Mouse (Mus musculus): ENCODE results near the gene Gphn.

Gphn gene

DNA sequence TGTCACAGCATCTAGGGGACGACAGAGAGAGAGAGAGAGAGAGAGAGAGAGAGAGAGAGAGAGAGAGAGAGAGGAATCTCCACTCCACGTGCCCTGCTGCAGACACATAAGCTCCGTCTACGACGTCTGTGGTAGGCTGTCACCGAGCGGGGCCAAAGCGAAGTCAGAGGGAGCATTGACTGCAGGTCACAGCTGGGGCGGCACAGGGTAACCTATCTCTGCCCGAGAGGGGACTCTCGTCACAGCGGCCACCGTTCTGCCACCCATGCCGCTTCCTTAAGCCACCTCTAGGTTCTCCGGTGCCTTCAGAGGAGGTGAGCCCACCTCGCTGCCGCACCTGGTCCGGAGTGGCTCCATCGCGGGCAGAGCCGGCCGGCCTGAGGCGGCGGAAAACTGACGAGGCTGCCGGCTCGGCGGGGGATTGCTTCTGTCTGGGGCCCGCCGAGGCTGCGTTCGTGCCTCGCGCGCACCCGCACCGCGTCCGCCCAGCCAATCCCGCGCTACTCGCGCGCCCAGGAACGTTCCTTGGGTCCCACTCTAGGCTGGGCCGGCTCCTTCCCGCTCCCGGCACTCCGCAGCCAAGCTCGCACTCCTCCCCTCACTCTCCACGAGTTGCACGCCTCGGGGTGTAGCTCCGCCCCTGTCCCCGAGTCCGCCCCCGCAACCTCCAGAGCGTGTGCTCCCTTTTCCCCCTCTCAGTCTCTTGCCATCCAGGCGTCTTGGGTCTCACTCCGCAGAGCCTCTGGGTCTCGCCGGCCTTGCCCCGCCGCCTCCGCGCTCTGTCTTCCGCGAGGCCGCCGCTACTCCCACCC, at the start of gene Gphn:
Gphn (plus strand) TSS at position 673 of the 812 bp plus-strand sequence.
- DNase-seq (ENCODE audit: low spot score), result peak; percentile 77

DNA sequence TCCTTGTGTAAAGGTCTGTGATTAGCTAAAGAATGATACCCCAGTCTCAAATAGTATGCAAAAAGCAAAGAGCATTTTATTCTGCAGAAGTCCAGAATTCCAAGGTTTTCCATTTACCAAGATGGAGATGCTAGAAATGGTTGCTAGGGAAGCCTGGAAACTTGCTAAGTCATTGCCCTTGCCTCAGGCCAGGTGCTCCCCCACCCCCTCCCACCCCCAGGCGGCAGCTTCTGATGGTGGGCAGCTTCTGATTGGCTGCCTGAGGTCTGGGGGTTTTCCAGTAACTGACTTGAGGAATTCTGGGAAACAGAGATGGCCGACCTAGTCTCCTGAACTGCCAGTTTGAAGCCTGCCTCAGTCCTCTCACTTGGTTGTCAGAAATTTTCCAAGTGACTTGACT, 44.7 kb upstream of the Gphn start:
- no peak for DNase-seq (ENCODE audit: low spot score)

DNA sequence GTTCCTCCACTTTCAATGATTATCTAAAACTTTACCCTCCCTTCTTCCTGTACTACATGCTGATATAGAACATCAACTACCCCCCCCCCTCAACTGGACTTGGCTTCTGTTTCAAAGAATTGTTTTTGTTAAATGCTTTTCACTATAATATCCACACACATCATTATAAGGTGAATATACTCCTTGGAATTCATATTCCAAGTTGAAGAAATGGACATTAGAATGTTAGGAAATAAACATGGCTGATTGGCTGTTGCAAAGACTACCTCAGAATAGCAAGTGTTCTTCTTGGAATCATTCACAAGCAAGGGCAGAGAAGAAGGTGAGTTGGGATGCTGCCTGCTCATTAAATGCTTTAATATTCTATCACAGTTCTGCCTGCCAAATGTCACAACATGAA, 32.2 kb upstream of the Gphn start, which contains the start of gene Gm6657:
Gm6657 (plus strand) TSS at position 301 of the 400 bp plus-strand sequence.
- no peak for DNase-seq (ENCODE audit: low spot score)

DNA sequence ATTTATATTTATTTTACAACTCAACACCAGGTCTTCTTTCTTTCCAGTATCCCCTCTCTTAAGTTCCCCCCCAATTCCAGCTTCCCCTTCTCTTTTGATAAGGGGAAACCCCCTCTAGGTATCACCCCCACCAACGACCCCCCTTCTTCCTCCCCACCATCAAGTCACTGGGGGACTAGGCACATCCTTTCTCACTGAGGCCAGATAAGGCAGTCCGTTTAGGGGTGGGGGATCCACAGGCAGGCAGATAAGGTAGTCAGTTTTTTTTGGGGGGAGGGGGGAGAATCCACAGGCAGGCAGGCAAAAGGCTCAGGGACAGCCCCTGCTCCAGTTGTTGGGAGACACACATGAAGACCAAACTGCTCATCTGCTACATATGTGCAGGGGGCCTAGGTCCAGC, 30.8 kb upstream of the Gphn start:
- no peak for DNase-seq (ENCODE audit: low spot score)

DNA sequence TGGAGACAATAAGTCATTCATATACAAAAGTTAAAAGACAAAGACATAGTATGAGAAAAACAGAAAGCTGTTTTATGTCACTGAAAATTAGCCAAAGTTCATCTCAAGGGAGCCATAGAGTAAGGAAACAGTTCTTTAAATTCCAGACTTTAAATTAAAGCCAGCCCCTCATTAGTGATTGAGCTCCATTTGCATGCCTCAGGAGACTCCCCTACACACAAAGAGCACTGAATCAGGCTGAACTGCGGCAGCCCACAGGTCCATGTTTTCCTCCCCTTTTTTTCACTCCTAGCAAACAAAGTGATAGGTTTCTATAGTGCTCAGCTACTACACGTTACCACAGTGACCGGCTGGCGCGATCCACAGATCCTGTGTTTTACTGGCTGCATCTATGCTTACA, 22.5 kb upstream of the Gphn start:
- DNase-seq (ENCODE audit: low spot score), result no peak

DNA sequence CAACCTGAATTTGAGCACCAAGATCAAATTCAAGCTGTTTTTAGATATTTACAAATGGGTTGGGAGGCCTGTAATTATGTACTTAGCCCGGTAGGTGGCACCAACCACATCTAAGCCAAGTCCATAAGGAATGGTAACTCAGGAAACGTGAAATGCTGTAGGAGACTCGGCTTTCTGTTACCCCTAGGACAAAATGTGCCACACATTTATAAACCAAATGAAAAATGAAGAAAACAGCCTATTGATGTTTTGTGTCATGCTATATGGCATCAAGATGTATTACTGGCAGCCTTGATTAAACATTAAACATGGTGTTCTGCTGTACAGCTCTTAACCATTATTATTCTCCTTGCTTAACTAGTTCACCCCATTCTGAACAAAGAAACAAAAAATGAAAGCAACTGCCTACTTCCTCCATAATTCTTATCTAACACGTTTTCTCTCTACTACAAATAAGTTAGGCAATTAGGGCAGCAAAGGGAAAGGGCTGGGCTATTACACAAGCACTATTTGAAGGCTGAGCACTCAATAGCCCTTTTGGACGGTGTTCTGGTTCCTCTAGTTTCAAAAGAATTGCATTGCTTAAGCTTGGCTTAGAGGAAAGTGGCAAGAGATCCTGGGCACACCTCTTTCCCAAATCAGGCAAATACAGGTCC, 20.1 kb upstream of the Gphn start:
- peak; percentile 66 for DNase-seq (ENCODE audit: low spot score)

DNA sequence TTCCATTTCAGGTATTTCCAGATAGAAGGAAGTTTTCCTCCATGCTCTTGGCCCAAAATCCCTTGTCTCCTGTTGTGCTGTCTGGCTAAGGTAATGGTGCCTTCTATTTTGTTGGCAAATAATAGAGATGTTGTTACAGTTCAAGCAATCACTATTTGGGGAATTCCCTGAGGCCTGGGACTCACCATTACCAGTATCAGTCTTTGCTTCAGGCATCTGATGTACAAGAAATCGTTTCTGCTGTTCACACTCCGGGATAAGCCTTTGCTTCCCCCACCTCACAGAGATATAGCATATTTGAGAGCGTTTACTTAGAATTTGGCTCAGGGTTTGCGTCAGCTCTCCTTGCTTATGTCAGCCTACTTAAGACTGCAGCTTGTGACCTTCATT, 19.6 kb upstream of the Gphn start:
- DNase-seq (ENCODE audit: low spot score), result no peak

DNA sequence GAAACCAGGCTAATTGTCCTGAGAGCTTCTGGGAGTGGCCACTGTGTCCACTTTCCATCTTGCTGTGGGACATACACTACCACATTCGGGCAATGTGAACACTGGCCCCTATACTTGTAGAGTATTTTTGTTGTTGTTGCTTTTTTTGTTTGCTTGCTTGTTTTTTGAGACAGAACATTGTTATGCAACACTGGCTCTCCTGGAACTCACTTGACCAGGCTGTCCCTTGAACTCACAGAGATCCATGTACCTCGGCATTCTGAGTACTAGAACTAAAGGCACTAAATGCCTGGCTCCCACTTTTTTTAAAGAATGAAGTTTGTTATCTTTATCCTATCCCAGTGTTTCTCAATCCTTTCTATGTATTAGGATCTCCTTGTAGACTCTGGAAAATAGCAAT, 16.3 kb upstream of the Gphn start:
- no peak for DNase-seq (ENCODE audit: low spot score)

DNA sequence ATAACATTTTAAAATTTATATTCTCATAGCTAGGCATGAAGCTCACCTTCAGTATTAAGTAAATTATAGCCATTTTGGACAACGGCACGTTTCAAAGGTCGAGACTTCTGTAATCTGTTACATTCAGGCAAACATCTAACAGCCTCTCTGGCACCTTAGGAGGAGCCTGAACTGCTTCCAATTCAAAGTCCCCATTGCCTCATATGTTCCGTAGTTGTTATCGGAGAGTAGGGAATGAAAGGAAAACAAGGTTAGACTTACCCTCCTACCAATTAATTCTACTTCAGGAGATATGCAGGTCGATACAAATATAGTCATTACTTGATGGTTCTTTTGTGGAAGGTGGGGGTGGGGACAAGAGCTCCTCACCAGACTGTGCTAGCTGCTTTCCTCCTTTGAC, 10.7 kb upstream of the Gphn start:
- DNase-seq (ENCODE audit: low spot score), result no peak

DNA sequence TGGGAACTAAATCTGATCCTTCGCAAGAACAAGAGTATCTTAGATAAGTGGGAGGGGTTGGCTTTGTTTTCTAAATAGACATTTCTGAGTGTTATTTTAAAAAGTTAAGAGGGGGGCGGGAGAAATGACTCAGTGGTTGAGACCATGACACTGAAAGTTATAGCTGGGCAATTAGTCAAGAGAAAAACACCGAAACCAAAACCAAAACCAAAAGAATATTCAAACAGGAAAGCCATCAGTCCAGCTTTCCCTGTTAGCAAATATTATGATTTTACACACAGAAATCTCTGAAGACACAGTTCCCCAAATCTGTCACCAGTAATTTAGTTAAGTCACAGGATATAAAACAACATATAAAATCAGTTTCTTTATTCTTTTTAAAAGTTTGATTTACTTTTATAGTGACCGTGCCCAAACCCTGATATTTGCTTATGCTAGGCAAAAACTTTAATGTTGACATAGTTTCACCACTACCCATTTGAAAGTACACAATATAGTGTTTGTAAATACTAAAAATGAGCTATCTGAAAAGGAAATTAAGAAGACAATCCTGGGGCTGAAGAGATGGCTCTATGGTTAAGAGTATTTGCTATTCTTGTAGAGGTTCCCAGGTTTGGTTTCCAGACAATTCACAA, 6.9 kb upstream of the Gphn start:
- DNase-seq (ENCODE audit: low spot score), result no peak

DNA sequence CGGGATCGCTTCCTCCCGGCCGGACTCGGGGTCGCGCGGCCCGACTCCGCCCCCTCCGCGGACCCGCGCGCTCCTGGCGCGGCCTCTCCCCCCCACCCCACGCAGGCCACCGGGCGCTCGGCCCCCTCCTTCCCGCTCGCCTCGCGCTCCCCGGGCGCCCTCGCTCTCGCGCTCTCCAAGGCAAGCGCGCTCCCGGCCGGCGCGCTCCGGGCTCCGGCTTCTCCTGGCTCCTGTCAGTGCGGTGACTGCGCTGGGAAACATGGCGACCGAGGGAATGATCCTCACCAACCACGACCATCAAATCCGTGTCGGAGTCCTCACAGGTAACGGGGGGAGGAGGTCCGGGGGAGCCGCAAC, 318 bp downstream of the Gphn start:
- peak; percentile 62 for DNase-seq (ENCODE audit: low spot score)

DNA sequence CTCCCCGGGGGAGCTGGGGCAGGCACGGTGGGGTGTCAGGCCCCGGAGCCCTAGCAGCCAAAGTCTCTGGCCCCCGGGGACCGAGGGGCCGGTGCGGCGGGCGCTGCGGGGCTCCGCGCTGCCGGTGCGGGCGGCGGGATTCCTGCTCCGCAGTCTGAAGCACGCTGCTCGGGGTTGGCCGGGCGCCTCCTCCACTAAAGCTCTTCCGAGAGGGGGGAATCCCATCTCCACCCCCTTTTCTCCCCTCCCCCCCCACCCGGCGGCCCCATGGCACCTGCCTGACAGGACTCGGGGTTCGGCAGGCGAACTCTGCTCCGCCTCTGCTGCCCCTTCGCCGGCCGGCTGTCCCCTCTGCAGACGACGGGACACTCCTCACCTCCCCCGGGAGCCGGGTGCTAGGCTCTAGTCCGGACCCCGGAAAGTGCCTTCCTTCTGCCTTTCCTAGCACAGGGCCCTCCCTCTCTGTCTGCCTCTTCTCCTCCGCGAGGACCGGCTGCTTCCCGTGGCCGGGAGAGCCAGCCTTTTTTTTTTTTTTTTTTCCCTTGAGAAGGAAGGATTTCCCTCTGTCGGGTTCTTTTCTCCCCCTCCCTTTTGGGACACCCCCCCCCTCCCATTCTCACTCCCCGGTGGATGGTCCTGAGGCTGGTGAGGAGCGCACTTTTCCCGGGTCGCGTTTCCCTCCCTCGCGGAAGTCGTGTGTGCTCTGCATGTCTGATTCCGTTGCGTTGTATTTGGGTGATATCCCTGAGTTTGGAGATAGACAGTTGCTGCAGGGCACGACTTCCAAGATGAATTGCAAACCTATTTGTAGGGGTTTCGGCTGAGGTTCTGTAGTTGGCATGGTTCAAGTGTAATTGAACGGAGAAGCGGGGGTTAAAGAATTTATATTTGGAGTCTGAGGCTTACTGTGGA, 1.1 kb downstream of the Gphn start:
- peak; percentile 34 for DNase-seq (ENCODE audit: low spot score)

DNA sequence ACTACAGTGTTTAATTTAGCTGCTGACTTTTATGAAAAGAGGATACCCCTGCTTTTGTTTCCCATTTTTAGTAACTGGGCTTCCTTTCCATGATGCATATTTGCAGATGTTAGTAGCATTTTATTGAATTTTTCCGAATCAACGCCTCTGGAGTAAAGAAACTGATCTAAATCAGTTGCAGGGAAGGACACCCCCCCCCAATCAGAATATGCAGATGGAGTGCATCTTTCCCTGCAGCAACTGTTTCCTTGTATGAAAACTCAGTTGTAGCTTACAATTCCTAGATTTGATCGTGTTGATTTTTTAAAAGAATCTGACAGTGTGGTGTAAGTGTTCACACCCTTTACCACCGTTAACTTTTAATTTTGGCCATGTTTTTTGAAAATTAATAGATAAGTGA, 2.0 kb downstream of the Gphn start:
- DNase-seq (ENCODE audit: low spot score), result no peak

DNA sequence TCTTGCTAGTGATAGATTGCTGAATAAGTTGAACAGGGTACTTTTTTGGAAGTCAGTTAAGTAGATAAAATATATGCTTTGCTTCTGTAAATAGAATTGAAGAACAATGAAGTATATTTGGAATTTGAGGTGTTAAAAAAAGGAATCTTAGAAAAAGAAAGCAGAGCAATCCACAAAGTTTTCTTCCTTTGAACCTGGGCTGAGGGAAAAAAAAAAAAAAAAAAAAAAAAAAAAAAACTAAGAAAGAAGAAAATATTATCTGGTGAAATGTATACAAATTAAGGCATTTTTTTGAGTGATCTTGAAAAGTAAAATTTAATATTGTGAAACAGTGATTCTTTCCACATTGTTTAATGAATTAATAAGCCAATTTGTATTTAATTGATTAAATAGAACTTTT, 6.4 kb downstream of the Gphn start:
- DNase-seq (ENCODE audit: low spot score), result no peak

DNA sequence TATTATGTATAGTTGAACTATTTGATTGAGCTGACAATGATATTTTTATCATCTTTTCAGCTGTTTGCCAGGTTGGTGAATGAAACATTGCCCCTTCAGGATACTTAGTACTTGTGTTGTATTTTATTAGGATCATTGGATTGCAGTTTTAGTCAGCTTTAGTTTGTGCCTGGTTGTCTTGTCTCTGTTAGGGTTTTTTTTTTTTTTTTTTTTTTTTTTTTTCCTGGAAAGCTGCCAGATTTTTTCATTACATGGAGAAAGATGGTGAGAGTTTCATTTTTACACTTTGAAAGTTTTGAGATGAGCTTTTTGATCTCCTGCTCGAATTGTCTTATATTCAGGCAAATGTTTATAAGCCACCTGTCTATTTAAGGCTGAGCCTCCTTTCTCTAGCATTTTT, 22.2 kb downstream of the Gphn start:
- no peak for DNase-seq (ENCODE audit: low spot score)

DNA sequence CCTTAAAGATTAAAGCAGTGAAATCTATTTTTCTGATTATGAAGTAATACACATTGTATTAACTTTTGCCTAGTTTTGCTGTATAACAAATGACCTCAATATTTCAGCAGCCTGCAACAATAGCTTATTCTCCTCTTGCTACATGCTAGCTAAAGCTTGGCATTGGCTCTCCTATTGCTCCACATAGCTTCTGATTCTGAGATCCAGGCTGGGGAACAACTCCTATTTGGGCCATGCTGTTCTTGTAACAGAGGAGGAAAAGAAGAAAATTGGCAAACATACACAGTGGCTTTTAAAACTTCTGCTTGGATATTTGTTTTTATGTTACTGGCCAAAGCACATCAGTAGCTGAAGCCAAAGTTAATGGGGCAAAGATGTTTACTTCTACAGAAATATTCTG, 23.0 kb downstream of the Gphn start:
- DNase-seq (ENCODE audit: low spot score), result no peak

DNA sequence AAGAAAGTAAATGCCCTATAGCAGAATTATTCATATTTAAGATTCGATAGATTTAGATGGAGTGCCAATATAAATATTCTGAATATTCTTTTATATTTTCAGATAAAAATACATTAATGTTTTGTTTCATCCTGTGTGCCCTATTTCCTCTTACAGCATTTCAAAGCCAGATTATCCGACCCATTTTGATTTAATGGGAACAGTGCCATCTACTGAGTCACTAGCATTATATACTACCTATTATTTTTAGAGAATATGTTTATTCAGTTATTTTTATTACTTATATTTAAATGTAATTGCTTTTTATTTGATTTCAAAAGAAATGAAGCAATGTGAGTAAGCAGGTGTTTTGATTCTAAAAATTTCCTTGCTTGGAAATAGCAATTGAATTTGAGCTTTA, 51.2 kb downstream of the Gphn start:
- DNase-seq (ENCODE audit: low spot score), result no peak

DNA sequence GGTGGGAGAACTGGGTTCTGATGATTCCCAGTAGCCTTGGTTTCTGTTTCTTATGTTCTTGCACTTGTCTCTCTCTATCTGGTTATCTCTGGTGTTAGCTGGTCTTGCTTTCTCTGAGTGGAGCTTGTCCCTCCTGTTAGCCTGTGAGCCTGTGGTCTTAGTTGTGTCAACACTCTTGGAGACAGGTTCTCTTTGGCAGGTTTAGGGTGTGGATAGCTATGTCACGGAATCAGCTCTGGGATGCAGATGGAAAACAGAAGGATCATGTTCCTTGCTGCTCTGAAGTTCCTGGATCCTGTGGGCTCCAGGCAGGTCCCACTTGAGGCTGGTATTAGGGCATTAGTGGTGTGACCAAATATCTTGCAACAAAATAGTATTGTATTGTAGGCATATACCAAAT, 64.2 kb downstream of the Gphn start:
- DNase-seq (ENCODE audit: low spot score), result no peak

DNA sequence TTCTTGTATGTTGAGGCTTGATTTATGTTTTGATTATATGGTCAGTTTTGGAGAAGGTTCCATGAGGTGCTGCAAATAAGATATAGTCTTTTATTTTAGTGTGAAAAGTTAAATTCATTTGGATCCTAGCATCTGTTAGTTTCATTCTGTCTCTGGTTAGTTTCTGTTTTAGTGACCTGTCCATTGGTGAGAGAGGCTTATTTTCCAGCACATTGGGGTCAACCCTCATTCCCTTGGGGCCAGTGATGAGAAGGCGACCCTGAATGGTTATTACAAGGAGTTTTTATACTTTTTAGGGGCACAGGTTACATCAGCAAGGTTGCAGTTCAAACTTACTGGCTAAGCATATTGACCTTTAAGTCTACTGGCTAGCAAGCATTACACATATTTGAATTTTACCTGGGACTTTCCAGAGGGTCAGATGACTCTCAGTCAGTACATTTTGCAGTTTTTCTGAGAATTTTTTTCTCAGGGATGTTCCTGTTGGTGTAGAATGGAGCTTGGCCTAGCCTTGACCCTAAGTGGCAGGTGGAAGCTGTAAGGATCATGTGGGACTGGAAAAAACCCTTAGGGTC, 72.7 kb downstream of the Gphn start:
- DNase-seq (ENCODE audit: low spot score), result no peak

DNA sequence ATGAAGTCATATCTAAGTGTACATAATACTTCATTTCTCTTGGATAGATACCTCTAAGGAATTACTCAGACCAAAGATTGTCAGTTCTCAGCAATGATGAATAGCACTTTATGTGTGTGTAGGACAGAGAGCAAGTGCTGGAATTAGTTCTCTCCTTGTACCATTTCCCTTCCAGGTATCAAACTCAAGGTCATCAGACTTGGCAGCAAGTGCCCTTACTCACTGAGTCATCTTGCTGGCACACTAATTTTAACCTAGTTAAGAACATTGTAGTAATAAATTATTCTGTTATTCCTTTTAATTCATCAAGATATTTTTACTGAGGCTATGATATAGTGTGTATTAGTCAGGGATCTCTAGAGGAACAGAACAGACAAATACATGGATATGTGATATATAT, 88.9 kb downstream of the Gphn start:
- DNase-seq (ENCODE audit: low spot score), result no peak

DNA sequence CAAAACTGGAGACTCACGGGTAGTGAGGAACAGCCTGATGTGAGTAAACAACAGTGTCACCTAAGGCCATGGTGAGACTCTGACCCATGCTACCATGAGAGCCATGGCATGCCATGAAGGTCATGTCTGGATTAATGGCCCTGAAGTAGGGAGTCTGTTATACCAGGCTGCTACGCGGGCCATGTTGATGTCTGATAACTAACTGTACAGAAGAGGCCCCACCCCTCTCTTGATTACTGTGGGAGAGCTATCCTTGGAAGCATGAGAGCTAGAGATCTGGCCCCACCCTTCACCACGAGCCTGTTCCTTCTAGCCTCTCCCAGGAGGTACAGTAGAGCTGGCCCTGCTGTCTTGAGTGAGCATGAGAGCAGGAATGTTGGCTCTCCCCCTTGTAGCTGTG, 101.8 kb downstream of the Gphn start:
- DNase-seq (ENCODE audit: low spot score), result peak; percentile 33

DNA sequence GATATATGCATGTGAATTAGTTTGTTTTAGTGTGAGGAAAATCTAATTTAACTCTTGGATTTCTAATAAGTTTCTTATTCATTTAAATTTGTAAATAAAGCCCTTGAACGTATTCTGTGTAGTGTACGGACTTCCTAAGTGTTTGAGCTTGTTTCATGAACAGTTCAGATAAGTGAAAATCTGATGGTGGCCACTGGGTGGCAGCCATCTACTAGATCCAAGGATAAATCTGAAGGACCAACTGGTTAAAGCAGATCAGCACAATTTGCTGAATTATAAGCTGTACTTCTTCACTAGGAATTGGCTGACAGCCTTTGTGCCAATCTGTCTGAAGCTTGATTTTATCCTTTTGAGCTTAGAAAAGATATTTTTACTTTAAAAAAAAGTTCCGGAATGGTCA, 105.9 kb downstream of the Gphn start:
- DNase-seq (ENCODE audit: low spot score), result peak; percentile 9

Measured in c-Kit-positive CD71-positive TER-119-positive erythroid progenitor cells, embryonic 14.5 days (primary cell).